Mouse (Mus musculus) hindbrain, postnatal 0 days (tissue): Measurements from ENCODE around the gene Gm13288. TPM values are rescaled to one million over a fixed set of nuclear protein-coding genes. Genes with fewer than 3 reads are reported as not detected.
"Not testable (repeated sequence)": the region's sequence is repeated elsewhere in the genome, so short reads cannot be mapped to it uniquely, and the experiment has no call there.

ENCODE experiments used
- ATAC-seq: fragments of 200-750 bp; cut with Nextera tagmentation; 2 replicates; pipeline ENCODE4 v1.8.0; 2017; ENCODE audit warnings: mild to moderate bottlenecking, moderate TSS enrichment, moderate library complexity
- DNase-seq: peaks from one replicate; pipeline ENCODE4 v3.0.0-alpha.2; 2015; ENCODE audit warnings: low spot score
- H3K27ac ChIP-seq: fragments of 300-500 bp; sonication (generic); 2 replicates; pipeline ENCODE4 v1.5.1; 2014; ENCODE audit warnings: mild to moderate bottlenecking
- H3K27me3 ChIP-seq: fragments of 300-500 bp; sonication (generic); 2 replicates; pipeline ENCODE4 v1.6.1; 2014; ENCODE audit warnings: low read length, mixed read lengths; ENCODE audit not compliant: insufficient read depth
- H3K36me3 ChIP-seq: fragments of 300-500 bp; sonication (generic); 2 replicates; pipeline ENCODE4 v1.6.1; 2014; ENCODE audit warnings: low read length, mixed read lengths; ENCODE audit not compliant: insufficient read depth
- H3K4me1 ChIP-seq: fragments of 300-500 bp; sonication (generic); 2 replicates; pipeline ENCODE4 v1.6.1; 2014; ENCODE audit warnings: antibody characterized with exemption, low read length, mixed read lengths; ENCODE audit not compliant: insufficient read depth
- H3K4me2 ChIP-seq: fragments of 300-500 bp; sonication (generic); 2 replicates; pipeline ENCODE4 v1.6.1; 2014; ENCODE audit warnings: low read depth, mild to moderate bottlenecking, low read length, moderate library complexity, mixed read lengths
- H3K4me3 ChIP-seq: fragments of 300-500 bp; sonication (generic); 2 replicates; pipeline ENCODE4 v1.5.1; 2014; ENCODE audit warnings: low read length
- H3K9ac ChIP-seq: fragments of 300-500 bp; sonication (generic); replicated peaks from 2 replicates; pipeline ENCODE4 v1.6.1; 2014; ENCODE audit warnings: mild to moderate bottlenecking, low read length, moderate library complexity, mixed read lengths
- H3K9me3 ChIP-seq: fragments of 300-500 bp; sonication (generic); 2 replicates; pipeline ENCODE4 v1.6.1; 2016; ENCODE audit warnings: low read length, mixed read lengths
- CTCF ChIP-seq: IDR thresholded peaks from 2 replicates; pipeline ENCODE4 v1.5.1; 2016; ENCODE audit warnings: antibody characterized with exemption, control low read depth, low read depth
- WGBS: fragments of 180-500 bp; shearing (Covaris S2); extraction: QIAGEN DNeasy Blood & Tissue Kit; methylation state at CpG from one replicate; pipeline ENCODE4 v1.1.7; 2014; 5-methylcytosine and 5-hydroxymethylcytosine counted together
- polyA plus RNA-seq: library from polyadenylated mRNA; unstranded; fragments of >200 nt; fragmentation: Nextera tagmentation; extraction: Ambion mirVana; gene quantifications from 2 replicates; pipeline ENCODE4 v1.2.1, GENCODE M21; 2015
- total RNA-seq: library from RNA; depleted of rRNA; stranded (reverse); fragments of >200 nt; gene quantifications from 2 replicates; pipeline ENCODE4 v1.2.3, GENCODE M21; 2014

The Gm13288 gene
- total and polyA plus RNA-seq, 2 experiments from 2014 or later: not detected

GRCm38 (mm10) chr4:88788402-88788801 is 16.9 kb upstream of the Gm13288 start, which contains the start of gene Gm13277:
Gene Gm13277 (plus strand): TSS chr4:88788632.
- DNase-seq: not testable (repeated sequence)
- TF ChIP-seq CTCF: peak; percentile 59

GRCm38 (mm10) chr4:88791250-88791649 is 14.1 kb upstream of the Gm13288 start, which contains the start of gene Gm13278:
Gene Gm13278 (plus strand): TSS chr4:88791550.
- H3K27me3 ChIP-seq, H3K4me1 ChIP-seq, H3K4me3 ChIP-seq, H3K9me3 ChIP-seq, DNase-seq, ATAC-seq, H3K4me2 ChIP-seq, H3K36me3 ChIP-seq, H3K9ac ChIP-seq, H3K27ac ChIP-seq: not testable (repeated sequence)
- WGBS: no CpG with 5 or more reads among the region's 28 CpGs

More at GRCm38 (mm10) chr4:88788402-88788801, 16.9 kb upstream of the Gm13288 start, which contains the start of gene Gm13277:
- not testable (repeated sequence) for H3K27me3 ChIP-seq, H3K9me3 ChIP-seq, H3K4me1 ChIP-seq, H3K4me2 ChIP-seq, H3K9ac ChIP-seq, ATAC-seq, H3K27ac ChIP-seq, H3K36me3 ChIP-seq, H3K4me3 ChIP-seq
- no CpG with 5 or more reads among the region's 28 CpGs for WGBS

GRCm38 (mm10) chr4:88793936-88794675 is 11.2 kb upstream of the Gm13288 start, which contains the start of gene Gm13275:
Gene Gm13275 (plus strand): TSS chr4:88794487.
- H3K4me3 ChIP-seq, H3K27me3 ChIP-seq, H3K4me2 ChIP-seq, H3K27ac ChIP-seq, H3K36me3 ChIP-seq, H3K9me3 ChIP-seq, ATAC-seq, H3K9ac ChIP-seq, DNase-seq, H3K4me1 ChIP-seq: not testable (repeated sequence)
- TF ChIP-seq CTCF: peak; percentile 43; the same call in 1 of the 2 replicates
- WGBS: 0% methylated on average over 2 of the region's 52 CpGs

- not testable (repeated sequence) for ATAC-seq, H3K4me1 ChIP-seq
- WGBS: no CpG with 5 or more reads among the region's 28 CpGs
Observed at GRCm38 (mm10) chr4:88797097-88797496, 8.2 kb upstream of the Gm13288 start, which contains the start of gene Gm13279. Gene Gm13279 (plus strand): TSS chr4:88797397.

GRCm38 (mm10) chr4:88799365-88799764 is 6.0 kb upstream of the Gm13288 start, which contains the start of gene Gm13285:
Gene Gm13285 (plus strand): TSS chr4:88799665.
- WGBS: 17% methylated on average over 4 of the region's 7 CpGs
- H3K4me3 ChIP-seq, H3K27me3 ChIP-seq, DNase-seq, H3K4me1 ChIP-seq, ATAC-seq, H3K36me3 ChIP-seq, H3K4me2 ChIP-seq, H3K9ac ChIP-seq, H3K27ac ChIP-seq, H3K9me3 ChIP-seq: not testable (repeated sequence)

More at GRCm38 (mm10) chr4:88797097-88797496, 8.2 kb upstream of the Gm13288 start, which contains the start of gene Gm13279:
- not testable (repeated sequence) for H3K27ac ChIP-seq, H3K9me3 ChIP-seq, H3K4me2 ChIP-seq, H3K9ac ChIP-seq, H3K27me3 ChIP-seq, H3K36me3 ChIP-seq, DNase-seq, H3K4me3 ChIP-seq

GRCm38 (mm10) chr4:88802954-88803353 is 2.4 kb upstream of the Gm13288 start, which contains the start of gene Gm13287:
Gene Gm13287 (plus strand): TSS chr4:88803254.
- not testable (repeated sequence) for H3K4me2 ChIP-seq, H3K9me3 ChIP-seq, DNase-seq, H3K27me3 ChIP-seq, H3K27ac ChIP-seq, H3K4me3 ChIP-seq, H3K4me1 ChIP-seq, H3K36me3 ChIP-seq, H3K9ac ChIP-seq, ATAC-seq
- WGBS: no CpG with 5 or more reads among the region's 29 CpGs

- ATAC-seq, H3K9ac ChIP-seq, DNase-seq, H3K27me3 ChIP-seq, H3K27ac ChIP-seq, H3K4me3 ChIP-seq, H3K36me3 ChIP-seq, H3K9me3 ChIP-seq, H3K4me1 ChIP-seq, H3K4me2 ChIP-seq: not testable (repeated sequence)
- WGBS: 0% methylated on average over 6 of the region's 34 CpGs
Observed at GRCm38 (mm10) chr4:88805761-88806160, 430 bp downstream of the Gm13288 start.
